Mouse (Mus musculus): ENCODE results near the gene Rab20.

Gene Rab20

GRCm38 (mm10) chr8:11452152-11452551, 26.4 kb downstream of the Rab20 start:
- DNase-seq: no peak

- peak; percentile 56 to 61 for DNase-seq
Observed at GRCm38 (mm10) chr8:11450184-11451113, 28.1 kb downstream of the Rab20 start.

- no peak for DNase-seq
Observed at GRCm38 (mm10) chr8:11447910-11448570, 30.5 kb downstream of the Rab20 start.

GRCm38 (mm10) chr8:11445790-11446189, 32.7 kb downstream of the Rab20 start:
- no peak for DNase-seq

- no peak for DNase-seq
Observed at GRCm38 (mm10) chr8:11444216-11444615, 34.3 kb downstream of the Rab20 start.

GRCm38 (mm10) chr8:11443611-11444010, 34.9 kb downstream of the Rab20 start:
- no peak for DNase-seq

GRCm38 (mm10) chr8:11441291-11441690, 37.2 kb downstream of the Rab20 start:
- DNase-seq: no peak

- DNase-seq: no peak
Observed at GRCm38 (mm10) chr8:11437862-11438261, 40.6 kb downstream of the Rab20 start.

GRCm38 (mm10) chr8:11430688-11431087, 47.8 kb downstream of the Rab20 start:
- peak in 1 of 2 experiments; percentile 29 for DNase-seq

- DNase-seq: no peak
Observed at GRCm38 (mm10) chr8:11423091-11423490, 55.4 kb downstream of the Rab20 start.

- DNase-seq: no peak
Observed at GRCm38 (mm10) chr8:11421968-11422367, 56.5 kb downstream of the Rab20 start.

- peak in 1 of 2 experiments; percentile 60 for DNase-seq
Observed at GRCm38 (mm10) chr8:11421105-11421504, 57.4 kb downstream of the Rab20 start.

- DNase-seq: peak in 1 of 2 experiments; percentile 55
Observed at GRCm38 (mm10) chr8:11419645-11420044, 58.9 kb downstream of the Rab20 start.

GRCm38 (mm10) chr8:11419232-11419631, 59.3 kb downstream of the Rab20 start:
- DNase-seq: no peak

GRCm38 (mm10) chr8:11417762-11418161, 60.7 kb downstream of the Rab20 start:
- DNase-seq: no peak

- no peak for DNase-seq
Observed at GRCm38 (mm10) chr8:11415089-11415488, 63.4 kb downstream of the Rab20 start.

GRCm38 (mm10) chr8:11414304-11414703, 64.2 kb downstream of the Rab20 start:
- DNase-seq: no peak

- no peak for DNase-seq
Observed at GRCm38 (mm10) chr8:11412450-11412849, 66.1 kb downstream of the Rab20 start.

- DNase-seq: no peak
Observed at GRCm38 (mm10) chr8:11411504-11412124, 66.9 kb downstream of the Rab20 start.

GRCm38 (mm10) chr8:11405722-11406481, 72.6 kb downstream of the Rab20 start:
- DNase-seq: peak; percentile 39 to 49

- no peak for DNase-seq
Observed at GRCm38 (mm10) chr8:11404614-11405013, 73.9 kb downstream of the Rab20 start.

GRCm38 (mm10) chr8:11403813-11404212, 74.7 kb downstream of the Rab20 start:
- no peak for DNase-seq
